Mouse (Mus musculus): ENCODE results near the gene Spred1. TPM values are rescaled to one million over a fixed set of nuclear protein-coding genes. Genes with fewer than 3 reads are reported as not detected.

Spred1 gene
- total RNA-seq, 1 experiment: 44.7 TPM

GRCm38 (mm10) chr2:117217695-117218216, 96.6 kb downstream of the Spred1 start:
- no peaks in the 10 kb centered on the region for H3K9me3 ChIP-seq (ENCODE audit: control insufficient read depth, insufficient read depth, low read depth, low read length)
- in situ Hi-C loops (cut with MboI; ENCODE audit: low sequenced_read_pairs in 2 of 2, unreplicated experiment in 2 of 2): no loop called here
- H3K9ac ChIP-seq (ENCODE audit: insufficient read depth, low read depth, low read length, poor library complexity, severe bottlenecking): no peak overlapping the region
- H3K4me3 ChIP-seq (ENCODE audit: insufficient read depth in 1 of 2, low read depth in 1 of 2, low read length in 2 of 2, poor library complexity in 1 of 2, severe bottlenecking in 1 of 2): no peak overlapping the region
- DNase-seq (ENCODE audit: low read depth, low spot score): no peak
- no peak overlapping the region for H3K27ac ChIP-seq (ENCODE audit: insufficient read depth, low read depth, low read length, poor library complexity, severe bottlenecking)
- H3K36me3 ChIP-seq (ENCODE audit: control insufficient read depth, insufficient read depth, low read length, poor library complexity, severe bottlenecking): no peaks in the 10 kb centered on the region
- TF ChIP-seq ZNF384 (IDR thresholded peaks at IDR 0.05; ENCODE audit: low read depth, low read length) (no peak), MAFK (IDR thresholded peaks at IDR 0.05; ENCODE audit: insufficient read depth, low read depth, low read length) (no peak), ZC3H11A (IDR thresholded peaks at IDR 0.05; ENCODE audit: borderline replicate concordance, low read depth, low read length) (no peak), CHD2 (IDR thresholded peaks at IDR 0.05; ENCODE audit: low read depth, low read length) (no peak), HCFC1 (IDR thresholded peaks at IDR 0.05; ENCODE audit: borderline replicate concordance, insufficient read depth, low read length) (no peak)
- no peaks in the 10 kb centered on the region; a peak in 1 of 4 replicates for H3K4me1 ChIP-seq (ENCODE audit: control insufficient read depth in 2 of 2, insufficient read depth in 2 of 2, low read length in 2 of 2, poor library complexity in 1 of 2)

DNA sequence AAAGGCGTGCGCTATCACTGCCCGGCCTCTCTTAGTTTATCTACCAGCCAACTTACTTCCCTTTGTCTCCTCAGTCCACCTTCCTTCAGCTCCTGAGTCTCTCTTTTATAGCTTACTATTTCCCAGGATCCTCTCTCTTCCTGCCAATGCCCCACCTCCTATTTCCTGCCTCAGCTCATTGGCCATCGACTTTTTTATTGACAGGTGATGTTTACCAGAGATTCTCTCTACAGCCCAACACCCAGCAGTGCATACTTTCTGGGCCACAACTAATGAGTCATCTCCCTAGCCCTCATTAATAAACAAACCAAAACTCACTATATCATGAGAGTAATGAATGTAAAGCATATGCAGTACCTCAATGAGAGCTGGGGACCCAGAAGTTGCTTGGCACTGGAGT, 98.4 kb downstream of the Spred1 start:
- Histone ChIP-seq H3K36me3 (ENCODE audit: control insufficient read depth, insufficient read depth, low read length, poor library complexity, severe bottlenecking) (no peaks in the 10 kb centered on the region), H3K4me3 (ENCODE audit: insufficient read depth in 1 of 2, low read depth in 1 of 2, low read length in 2 of 2, poor library complexity in 1 of 2, severe bottlenecking in 1 of 2) (no peak overlapping the region), H3K9ac (ENCODE audit: insufficient read depth, low read depth, low read length, poor library complexity, severe bottlenecking) (no peak overlapping the region), H3K27ac (ENCODE audit: insufficient read depth, low read depth, low read length, poor library complexity, severe bottlenecking) (no peak overlapping the region), H3K9me3 (ENCODE audit: control insufficient read depth, insufficient read depth, low read depth, low read length) (no peaks in the 10 kb centered on the region), H3K4me1 (ENCODE audit: control insufficient read depth in 2 of 2, insufficient read depth in 2 of 2, low read length in 2 of 2, poor library complexity in 1 of 2) (no peaks in the 10 kb centered on the region; a peak in 1 of 4 replicates)
- in situ Hi-C loops (cut with MboI; ENCODE audit: low sequenced_read_pairs in 2 of 2, unreplicated experiment in 2 of 2): no loop called here
- DNase-seq (ENCODE audit: low read depth, low spot score): no peak
- TF ChIP-seq ZC3H11A (IDR thresholded peaks at IDR 0.05; ENCODE audit: borderline replicate concordance, low read depth, low read length) (no peak), MAFK (IDR thresholded peaks at IDR 0.05; ENCODE audit: insufficient read depth, low read depth, low read length) (no peak), HCFC1 (IDR thresholded peaks at IDR 0.05; ENCODE audit: borderline replicate concordance, insufficient read depth, low read length) (no peak), ZNF384 (IDR thresholded peaks at IDR 0.05; ENCODE audit: low read depth, low read length) (no peak), CHD2 (IDR thresholded peaks at IDR 0.05; ENCODE audit: low read depth, low read length) (no peak)

DNA sequence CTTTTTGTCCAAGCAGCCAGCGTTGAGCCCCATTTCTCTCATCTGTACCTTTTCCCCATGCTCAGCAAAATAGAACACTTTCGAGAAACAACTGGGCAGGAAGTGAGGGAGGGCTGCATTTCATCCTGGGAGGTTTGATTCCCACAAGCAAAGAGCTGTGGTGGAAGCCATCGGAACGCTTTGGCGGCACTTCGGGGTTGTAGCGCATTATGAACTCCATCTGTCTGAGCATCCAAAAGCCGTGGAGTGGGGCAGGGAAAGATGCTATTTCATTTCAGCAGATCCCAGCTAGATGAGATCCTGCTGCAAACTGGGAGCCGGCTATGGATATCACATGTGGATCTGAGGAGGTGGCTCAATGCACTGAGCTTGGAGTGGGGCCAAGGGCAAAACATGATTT, 101.5 kb downstream of the Spred1 start:
- Histone ChIP-seq H3K4me1 (ENCODE audit: control insufficient read depth in 2 of 2, insufficient read depth in 2 of 2, low read length in 2 of 2, poor library complexity in 1 of 2) (no peaks in the 10 kb centered on the region), H3K4me3 (ENCODE audit: insufficient read depth in 1 of 2, low read depth in 1 of 2, low read length in 2 of 2, poor library complexity in 1 of 2, severe bottlenecking in 1 of 2) (no peak overlapping the region), H3K9me3 (ENCODE audit: control insufficient read depth, insufficient read depth, low read depth, low read length) (no peaks in the 10 kb centered on the region), H3K36me3 (ENCODE audit: control insufficient read depth, insufficient read depth, low read length, poor library complexity, severe bottlenecking) (no peaks in the 10 kb centered on the region), H3K27ac (ENCODE audit: insufficient read depth, low read depth, low read length, poor library complexity, severe bottlenecking) (no peak overlapping the region), H3K9ac (ENCODE audit: insufficient read depth, low read depth, low read length, poor library complexity, severe bottlenecking) (no peak overlapping the region)
- in situ Hi-C loops (cut with MboI; ENCODE audit: low sequenced_read_pairs in 2 of 2, unreplicated experiment in 2 of 2): no loop called here
- TF ChIP-seq ZC3H11A (IDR thresholded peaks at IDR 0.05; ENCODE audit: borderline replicate concordance, low read depth, low read length): no peak
- TF ChIP-seq MAFK (IDR thresholded peaks at IDR 0.05; ENCODE audit: insufficient read depth, low read depth, low read length): no peak
- no peak for TF ChIP-seq CHD2 (IDR thresholded peaks at IDR 0.05; ENCODE audit: low read depth, low read length)
- no peak for TF ChIP-seq ZNF384 (IDR thresholded peaks at IDR 0.05; ENCODE audit: low read depth, low read length)
- TF ChIP-seq HCFC1 (IDR thresholded peaks at IDR 0.05; ENCODE audit: borderline replicate concordance, insufficient read depth, low read length): no peak
- DNase-seq (ENCODE audit: low read depth, low spot score): no peak

- no peak for TF ChIP-seq CHD2 (IDR thresholded peaks at IDR 0.05; ENCODE audit: low read depth, low read length)
- Histone ChIP-seq H3K27ac (ENCODE audit: insufficient read depth, low read depth, low read length, poor library complexity, severe bottlenecking) (no peak overlapping the region), H3K9ac (ENCODE audit: insufficient read depth, low read depth, low read length, poor library complexity, severe bottlenecking) (no peak overlapping the region), H3K9me3 (ENCODE audit: control insufficient read depth, insufficient read depth, low read depth, low read length) (no peaks in the 10 kb centered on the region), H3K4me1 (ENCODE audit: control insufficient read depth in 2 of 2, insufficient read depth in 2 of 2, low read length in 2 of 2, poor library complexity in 1 of 2) (no peaks in the 10 kb centered on the region), H3K36me3 (ENCODE audit: control insufficient read depth, insufficient read depth, low read length, poor library complexity, severe bottlenecking) (no peaks in the 10 kb centered on the region), H3K4me3 (ENCODE audit: insufficient read depth in 1 of 2, low read depth in 1 of 2, low read length in 2 of 2, poor library complexity in 1 of 2, severe bottlenecking in 1 of 2) (no peak overlapping the region)
- no peak for DNase-seq (ENCODE audit: low read depth, low spot score)
- in situ Hi-C loops (cut with MboI; ENCODE audit: low sequenced_read_pairs in 2 of 2, unreplicated experiment in 2 of 2): no loop called here
Measured at GRCm38 (mm10) chr2:117228601-117229125, 107.5 kb downstream of the Spred1 start.

DNA sequence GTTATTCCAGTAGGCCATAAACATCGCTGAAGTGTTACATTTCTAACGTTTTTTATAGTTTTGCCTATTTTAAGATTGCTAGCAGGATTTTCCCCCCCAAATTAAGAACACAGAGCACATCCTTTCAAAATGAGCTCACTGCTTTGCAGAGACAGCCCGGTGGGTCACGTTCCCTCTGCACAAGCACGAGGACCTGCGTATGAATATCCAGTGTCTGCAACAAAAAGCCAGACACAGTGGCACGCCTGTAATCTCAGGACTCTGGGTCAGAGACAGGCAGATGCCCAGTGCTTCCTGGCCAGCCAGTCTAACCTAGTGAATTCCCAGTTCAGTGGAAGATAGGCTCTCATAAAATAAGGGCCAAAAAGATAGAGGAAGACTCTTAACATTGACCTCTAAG, 109.1 kb downstream of the Spred1 start:
- H3K9me3 ChIP-seq (ENCODE audit: control insufficient read depth, insufficient read depth, low read depth, low read length): no peaks in the 10 kb centered on the region
- H3K27ac ChIP-seq (ENCODE audit: insufficient read depth, low read depth, low read length, poor library complexity, severe bottlenecking): no peak overlapping the region
- TF ChIP-seq ZC3H11A (IDR thresholded peaks at IDR 0.05; ENCODE audit: borderline replicate concordance, low read depth, low read length): no peak
- no peak for TF ChIP-seq MAFK (IDR thresholded peaks at IDR 0.05; ENCODE audit: insufficient read depth, low read depth, low read length)
- TF ChIP-seq HCFC1 (IDR thresholded peaks at IDR 0.05; ENCODE audit: borderline replicate concordance, insufficient read depth, low read length): no peak
- TF ChIP-seq CHD2 (IDR thresholded peaks at IDR 0.05; ENCODE audit: low read depth, low read length): no peak
- TF ChIP-seq ZNF384 (IDR thresholded peaks at IDR 0.05; ENCODE audit: low read depth, low read length): no peak
- no peaks in the 10 kb centered on the region for H3K4me1 ChIP-seq (ENCODE audit: control insufficient read depth in 2 of 2, insufficient read depth in 2 of 2, low read length in 2 of 2, poor library complexity in 1 of 2)
- no peaks in the 10 kb centered on the region for H3K36me3 ChIP-seq (ENCODE audit: control insufficient read depth, insufficient read depth, low read length, poor library complexity, severe bottlenecking)
- in situ Hi-C loops (cut with MboI; ENCODE audit: low sequenced_read_pairs in 2 of 2, unreplicated experiment in 2 of 2): loop anchor here in 1 of 2 experiments (5.0 kb wide), 1 partner anchor 338 kb away; no protein-coding TSS in a partner anchor
- DNase-seq (ENCODE audit: low read depth, low spot score): no peak
- H3K9ac ChIP-seq (ENCODE audit: insufficient read depth, low read depth, low read length, poor library complexity, severe bottlenecking): no peak overlapping the region
- H3K4me3 ChIP-seq (ENCODE audit: insufficient read depth in 1 of 2, low read depth in 1 of 2, low read length in 2 of 2, poor library complexity in 1 of 2, severe bottlenecking in 1 of 2): no peak overlapping the region
